Mouse (Mus musculus): ENCODE measurements around the gene Capn12. TPM values are rescaled to one million over a fixed set of nuclear protein-coding genes. Genes with fewer than 3 reads are reported as not detected.

Capn12 gene
- polyA plus RNA-seq, 1 experiment from 2014 or later, result 0.12 TPM

GRCm38 (mm10) chr7:28886486-28886885, 5.3 kb downstream of the Capn12 start:
- H3K4me2 ChIP-seq (ENCODE audit: low read depth, low read length), result no peak overlapping the region
- no peak overlapping the region for H3K4me3 ChIP-seq (ENCODE audit: low read depth, low read length)
- 21% methylated on average over 14 of the region's 14 CpGs for WGBS (ENCODE audit: insufficient replicate concordance)
- no peaks in the 10 kb centered on the region; the same call in 1 of the 2 replicates for H3K36me3 ChIP-seq (ENCODE audit: control insufficient read depth, insufficient read depth)
- peaks cover 38% of the 10 kb centered on the region for H3K27me3 ChIP-seq (ENCODE audit: control insufficient read depth, insufficient read depth, low read depth, low read length)
- H3K27ac ChIP-seq (ENCODE audit: low read length), result no peak overlapping the region
- no peak overlapping the region for H3K9ac ChIP-seq (ENCODE audit: low read depth, low read length)
- ATAC-seq (ENCODE audit: low read depth), result no peak
- no peaks in the 10 kb centered on the region for H3K9me3 ChIP-seq (replicated peaks; ENCODE audit: control insufficient read depth, low read length)
- H3K4me1 ChIP-seq (ENCODE audit: control insufficient read depth, low read depth, low read length), result peaks cover 5% of the 10 kb centered on the region

- H3K9me3 ChIP-seq (replicated peaks; ENCODE audit: control insufficient read depth, low read length), result no peaks in the 10 kb centered on the region
- WGBS (ENCODE audit: insufficient replicate concordance), result 3% methylated on average over 27 of the region's 27 CpGs
- 0 out of 2 replicates have a peak overlapping the region, but pooled peaks have one; percentile 3 for H3K4me3 ChIP-seq (ENCODE audit: low read depth, low read length)
- H3K9ac ChIP-seq (ENCODE audit: low read depth, low read length), result no peak overlapping the region
- ATAC-seq (ENCODE audit: low read depth), result no peak
- peak overlapping the region; percentile 27; the same call in 1 of the 2 replicates for H3K4me2 ChIP-seq (ENCODE audit: low read depth, low read length)
- H3K27ac ChIP-seq (ENCODE audit: low read length), result no peak overlapping the region
- peaks cover 9% of the 10 kb centered on the region for H3K36me3 ChIP-seq (ENCODE audit: control insufficient read depth, insufficient read depth)
- peaks cover 38% of the 10 kb centered on the region for H3K27me3 ChIP-seq (ENCODE audit: control insufficient read depth, insufficient read depth, low read depth, low read length)
- peaks cover 5% of the 10 kb centered on the region for H3K4me1 ChIP-seq (ENCODE audit: control insufficient read depth, low read depth, low read length)
Observed at GRCm38 (mm10) chr7:28888701-28889161, 7.5 kb downstream of the Capn12 start.

DNA sequence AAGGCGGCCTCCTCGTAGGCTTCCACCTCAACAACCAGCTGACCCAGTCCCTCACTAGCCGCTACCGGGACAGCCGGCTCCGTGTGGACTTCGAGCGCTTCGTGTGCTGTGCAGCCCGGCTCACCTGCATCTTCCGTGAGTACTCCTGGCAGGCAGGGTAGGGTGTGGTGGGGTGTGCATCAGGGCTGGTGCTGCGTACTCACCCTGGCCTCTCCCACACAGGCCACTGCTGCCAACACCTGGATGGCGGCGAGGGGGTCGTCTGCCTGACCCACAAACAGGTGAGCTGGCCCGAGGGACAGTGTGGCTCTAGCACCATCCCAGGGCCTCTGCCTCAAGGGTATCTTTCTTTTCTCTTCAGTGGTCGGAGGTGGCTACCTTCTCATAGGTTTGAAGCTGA, 11.4 kb downstream of the Capn12 start:
- no peak overlapping the region for H3K4me2 ChIP-seq (ENCODE audit: low read depth, low read length)
- no peak overlapping the region for H3K27ac ChIP-seq (ENCODE audit: low read length)
- no peak overlapping the region for H3K4me3 ChIP-seq (ENCODE audit: low read depth, low read length)
- 93% methylated on average over 17 of the region's 17 CpGs for WGBS (ENCODE audit: insufficient replicate concordance)
- no peak overlapping the region for H3K9ac ChIP-seq (ENCODE audit: low read depth, low read length)
- peaks cover 24% of the 10 kb centered on the region for H3K27me3 ChIP-seq (ENCODE audit: control insufficient read depth, insufficient read depth, low read depth, low read length)
- H3K36me3 ChIP-seq (ENCODE audit: control insufficient read depth, insufficient read depth), result peaks cover 46% of the 10 kb centered on the region
- H3K4me1 ChIP-seq (ENCODE audit: control insufficient read depth, low read depth, low read length), result peaks cover 5% of the 10 kb centered on the region
- H3K9me3 ChIP-seq (replicated peaks; ENCODE audit: control insufficient read depth, low read length), result no peaks in the 10 kb centered on the region
- no peak for ATAC-seq (ENCODE audit: low read depth)

DNA sequence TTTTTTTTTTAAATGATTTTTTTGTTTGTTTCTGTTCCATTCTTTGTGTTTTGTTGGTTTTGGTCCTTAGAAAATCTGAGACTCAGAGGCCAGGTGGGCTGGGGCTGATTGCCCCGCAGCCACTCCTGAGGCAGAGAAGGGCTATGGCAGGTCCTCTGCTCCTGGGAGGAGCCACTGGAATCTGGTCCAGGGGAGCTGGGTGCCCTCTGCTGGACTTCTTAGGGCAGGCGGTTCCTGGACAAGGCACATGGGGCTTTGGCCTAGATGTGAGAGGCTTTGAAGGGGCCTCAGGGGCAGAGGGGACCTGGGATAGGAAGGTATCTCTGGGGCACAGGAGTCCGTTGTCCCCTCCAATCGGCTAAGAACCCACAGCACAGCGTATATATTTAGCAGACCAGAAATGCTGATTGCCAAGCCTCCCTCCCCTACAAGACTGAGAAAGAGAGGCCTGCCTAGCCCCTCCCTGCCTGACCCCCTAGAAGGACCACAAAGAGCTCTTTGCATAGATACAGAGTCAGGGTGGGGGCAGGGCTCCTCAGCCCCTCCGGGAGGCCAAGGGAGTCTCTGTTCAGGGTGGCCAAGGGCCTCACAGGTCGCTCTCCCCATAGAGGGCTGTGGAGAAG, 12.5 kb downstream of the Capn12 start:
- peaks cover 1% of the 10 kb centered on the region for H3K4me1 ChIP-seq (ENCODE audit: control insufficient read depth, low read depth, low read length)
- H3K27ac ChIP-seq (ENCODE audit: low read length), result no peak overlapping the region
- peaks cover 57% of the 10 kb centered on the region for H3K36me3 ChIP-seq (ENCODE audit: control insufficient read depth, insufficient read depth)
- no peak overlapping the region for H3K9ac ChIP-seq (ENCODE audit: low read depth, low read length)
- no peak overlapping the region for H3K4me2 ChIP-seq (ENCODE audit: low read depth, low read length)
- 66% methylated on average over 7 of the region's 7 CpGs for WGBS (ENCODE audit: insufficient replicate concordance)
- peak; percentile 35; the same call in 1 of the 2 replicates for ATAC-seq (ENCODE audit: low read depth)
- no peaks in the 10 kb centered on the region for H3K9me3 ChIP-seq (replicated peaks; ENCODE audit: control insufficient read depth, low read length)
- H3K4me3 ChIP-seq (ENCODE audit: low read depth, low read length), result no peak overlapping the region
- H3K27me3 ChIP-seq (ENCODE audit: control insufficient read depth, insufficient read depth, low read depth, low read length), result peaks cover 12% of the 10 kb centered on the region

DNA sequence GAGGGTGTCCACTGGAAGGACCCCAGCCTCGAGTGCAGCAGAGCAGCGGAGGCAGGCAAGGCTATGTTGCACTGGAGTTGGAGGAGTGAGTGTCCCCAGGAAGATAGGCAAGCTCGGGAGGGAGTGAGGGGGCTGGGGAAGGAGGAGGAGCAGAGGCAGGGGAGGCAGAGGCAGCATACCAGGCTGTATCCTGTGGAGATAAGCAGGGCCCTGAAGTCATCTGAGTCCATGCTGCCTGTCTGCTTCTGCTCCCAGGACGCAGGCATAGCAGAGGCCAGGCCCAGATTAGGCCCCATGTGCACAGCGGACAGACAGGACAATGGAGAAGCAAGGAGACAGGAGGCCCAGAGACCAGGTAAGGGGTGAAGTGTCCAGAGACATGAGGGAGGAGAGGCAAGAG, 13.7 kb downstream of the Capn12 start:
- no peaks in the 10 kb centered on the region for H3K4me1 ChIP-seq (ENCODE audit: control insufficient read depth, low read depth, low read length)
- H3K27me3 ChIP-seq (ENCODE audit: control insufficient read depth, insufficient read depth, low read depth, low read length), result peaks cover under 1% of the 10 kb centered on the region; the same call in 1 of the 2 replicates
- no peak overlapping the region for H3K27ac ChIP-seq (ENCODE audit: low read length)
- ATAC-seq (ENCODE audit: low read depth), result peak; percentile 44; the same call in 1 of the 2 replicates
- no peak overlapping the region for H3K4me3 ChIP-seq (ENCODE audit: low read depth, low read length)
- H3K9ac ChIP-seq (ENCODE audit: low read depth, low read length), result no peak overlapping the region
- peaks cover 66% of the 10 kb centered on the region for H3K36me3 ChIP-seq (ENCODE audit: control insufficient read depth, insufficient read depth)
- H3K9me3 ChIP-seq (replicated peaks; ENCODE audit: control insufficient read depth, low read length), result no peaks in the 10 kb centered on the region
- WGBS (ENCODE audit: insufficient replicate concordance), result 48% methylated on average over 5 of the region's 5 CpGs
- no peak overlapping the region for H3K4me2 ChIP-seq (ENCODE audit: low read depth, low read length)

DNA sequence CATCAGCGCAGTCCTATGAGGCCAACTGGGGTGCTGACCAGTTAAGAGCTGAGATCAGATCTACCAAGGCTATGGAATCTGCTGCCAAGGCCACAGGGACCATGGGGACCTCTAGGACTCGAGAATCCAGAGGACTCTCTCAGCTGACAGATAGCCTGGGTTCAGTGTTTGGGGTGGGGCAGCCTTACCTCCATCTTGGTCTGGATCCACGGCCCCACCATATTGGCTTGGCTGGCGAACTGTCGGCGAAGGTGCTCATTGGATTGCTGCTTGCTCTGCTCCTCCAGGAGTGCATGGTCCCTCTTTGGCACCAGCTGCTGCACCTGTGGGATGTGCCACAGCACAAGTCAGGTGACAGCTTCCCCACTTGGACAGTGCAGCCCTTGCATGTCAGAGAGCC, 16.4 kb downstream of the Capn12 start:
- ATAC-seq (ENCODE audit: low read depth), result no peak
- 81% methylated on average over 6 of the region's 6 CpGs for WGBS (ENCODE audit: insufficient replicate concordance)

GRCm38 (mm10) chr7:28899972-28900371, 18.8 kb downstream of the Capn12 start:
- 78% methylated on average over 4 of the region's 4 CpGs for WGBS (ENCODE audit: insufficient replicate concordance)

More for the DNA sequence above, 16.4 kb downstream of the Capn12 start:
- Histone ChIP-seq H3K4me1 (ENCODE audit: control insufficient read depth, low read depth, low read length) (no peaks in the 10 kb centered on the region), H3K27me3 (ENCODE audit: control insufficient read depth, insufficient read depth, low read depth, low read length) (no peaks in the 10 kb centered on the region), H3K9ac (ENCODE audit: low read depth, low read length) (no peak overlapping the region), H3K4me3 (ENCODE audit: low read depth, low read length) (no peak overlapping the region), H3K27ac (ENCODE audit: low read length) (no peak overlapping the region), H3K36me3 (ENCODE audit: control insufficient read depth, insufficient read depth) (peaks cover 85% of the 10 kb centered on the region), H3K4me2 (ENCODE audit: low read depth, low read length) (no peak overlapping the region), H3K9me3 (replicated peaks; ENCODE audit: control insufficient read depth, low read length) (no peaks in the 10 kb centered on the region)

GRCm38 (mm10) chr7:28901311-28902125, 20.3 kb downstream of the Capn12 start:
- WGBS (ENCODE audit: insufficient replicate concordance), result 87% methylated on average over 13 of the region's 13 CpGs
- H3K9me3 ChIP-seq (replicated peaks; ENCODE audit: control insufficient read depth, low read length), result no peaks in the 10 kb centered on the region
- no peak overlapping the region for H3K4me2 ChIP-seq (ENCODE audit: low read depth, low read length)
- no peak overlapping the region for H3K27ac ChIP-seq (ENCODE audit: low read length)
- ATAC-seq (ENCODE audit: low read depth), result no peak
- no peaks in the 10 kb centered on the region for H3K27me3 ChIP-seq (ENCODE audit: control insufficient read depth, insufficient read depth, low read depth, low read length)
- H3K4me1 ChIP-seq (ENCODE audit: control insufficient read depth, low read depth, low read length), result no peaks in the 10 kb centered on the region
- no peak overlapping the region for H3K9ac ChIP-seq (ENCODE audit: low read depth, low read length)
- H3K4me3 ChIP-seq (ENCODE audit: low read depth, low read length), result no peak overlapping the region
- peaks cover 92% of the 10 kb centered on the region for H3K36me3 ChIP-seq (ENCODE audit: control insufficient read depth, insufficient read depth)

More at GRCm38 (mm10) chr7:28899972-28900371, 18.8 kb downstream of the Capn12 start:
- Histone ChIP-seq H3K9ac (ENCODE audit: low read depth, low read length) (no peak overlapping the region), H3K4me1 (ENCODE audit: control insufficient read depth, low read depth, low read length) (no peaks in the 10 kb centered on the region), H3K9me3 (replicated peaks; ENCODE audit: control insufficient read depth, low read length) (no peaks in the 10 kb centered on the region), H3K4me2 (ENCODE audit: low read depth, low read length) (no peak overlapping the region), H3K27ac (ENCODE audit: low read length) (no peak overlapping the region), H3K36me3 (ENCODE audit: control insufficient read depth, insufficient read depth) (peaks cover 92% of the 10 kb centered on the region), H3K4me3 (ENCODE audit: low read depth, low read length) (no peak overlapping the region), H3K27me3 (ENCODE audit: control insufficient read depth, insufficient read depth, low read depth, low read length) (no peaks in the 10 kb centered on the region)
- ATAC-seq (ENCODE audit: low read depth), result no peak

GRCm38 (mm10) chr7:28902180-28902579, 21.0 kb downstream of the Capn12 start:
- no peak overlapping the region for H3K4me3 ChIP-seq (ENCODE audit: low read depth, low read length)
- no peak overlapping the region for H3K9ac ChIP-seq (ENCODE audit: low read depth, low read length)
- 82% methylated on average over 6 of the region's 6 CpGs for WGBS (ENCODE audit: insufficient replicate concordance)
- H3K36me3 ChIP-seq (ENCODE audit: control insufficient read depth, insufficient read depth), result peaks cover 92% of the 10 kb centered on the region
- H3K4me2 ChIP-seq (ENCODE audit: low read depth, low read length), result no peak overlapping the region
- no peak overlapping the region for H3K27ac ChIP-seq (ENCODE audit: low read length)
- no peak for ATAC-seq (ENCODE audit: low read depth)
- no peaks in the 10 kb centered on the region for H3K9me3 ChIP-seq (replicated peaks; ENCODE audit: control insufficient read depth, low read length)
- no peaks in the 10 kb centered on the region for H3K27me3 ChIP-seq (ENCODE audit: control insufficient read depth, insufficient read depth, low read depth, low read length)
- H3K4me1 ChIP-seq (ENCODE audit: control insufficient read depth, low read depth, low read length), result no peaks in the 10 kb centered on the region
